Mouse (Mus musculus): ENCODE data around the gene Lin28b. TPM values are rescaled to one million over a fixed set of nuclear protein-coding genes. Genes with fewer than 3 reads are reported as not detected.
"Not testable (repeated sequence)": the region's sequence is repeated elsewhere in the genome, so short reads cannot be mapped to it uniquely, and the experiment has no call there.

Lin28b gene
- total RNA-seq, 2 experiments from 2014 or later = 0.10 TPM; not detected in 1

DNA sequence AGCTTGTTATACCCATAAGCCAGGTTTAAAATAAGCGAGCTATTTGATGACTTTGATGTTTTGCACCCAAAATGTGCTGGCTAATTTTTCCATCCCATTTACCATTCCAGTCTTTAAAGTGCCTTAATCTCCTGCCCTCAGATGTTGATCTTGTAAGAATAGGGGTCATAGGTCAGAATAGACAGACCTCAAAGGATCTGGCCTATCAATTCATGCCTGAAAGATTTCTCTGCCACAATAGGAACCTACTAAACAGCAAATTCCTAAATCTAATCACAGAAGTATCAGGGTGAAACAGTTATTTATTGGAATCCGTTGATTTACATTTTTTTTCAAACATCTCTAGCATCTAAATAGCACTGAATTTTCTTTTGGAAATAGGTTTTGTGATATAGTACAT is 74.5 kb downstream of the Lin28b start:
- DNase-seq = no peak

DNA sequence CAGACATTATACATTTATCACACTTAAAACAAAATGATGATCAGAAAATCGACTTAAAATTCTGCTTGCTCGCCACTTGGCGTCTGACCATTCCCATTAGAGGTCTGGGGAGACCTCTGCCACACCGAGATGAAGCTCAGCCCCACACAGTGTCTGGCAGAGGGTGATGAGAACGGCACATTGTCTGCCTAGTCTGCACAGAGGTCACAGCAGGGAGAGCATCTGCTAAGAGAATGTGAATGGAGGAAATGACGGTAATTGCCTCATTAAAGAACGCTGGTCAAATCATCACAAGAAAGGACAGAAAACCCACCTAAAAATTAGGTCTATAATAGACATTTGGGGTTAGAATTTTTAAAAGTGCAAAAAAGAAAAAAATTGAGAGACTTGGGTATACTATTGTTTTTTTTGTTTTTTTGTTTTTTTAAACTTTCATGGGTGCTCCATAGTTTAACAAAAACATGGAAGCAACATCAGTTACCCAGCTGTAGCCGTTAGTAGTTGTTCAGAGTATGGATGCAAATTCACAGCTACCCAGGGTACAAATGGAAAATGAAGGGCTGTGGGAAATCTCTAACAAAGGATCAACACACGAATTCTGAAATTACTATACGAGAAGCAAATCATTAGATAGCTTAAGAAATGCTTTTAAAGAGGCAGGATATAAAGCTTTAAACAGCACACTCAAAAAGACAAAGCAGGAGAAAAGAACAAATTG is 75.4 kb downstream of the Lin28b start:
- no peak for DNase-seq

DNA sequence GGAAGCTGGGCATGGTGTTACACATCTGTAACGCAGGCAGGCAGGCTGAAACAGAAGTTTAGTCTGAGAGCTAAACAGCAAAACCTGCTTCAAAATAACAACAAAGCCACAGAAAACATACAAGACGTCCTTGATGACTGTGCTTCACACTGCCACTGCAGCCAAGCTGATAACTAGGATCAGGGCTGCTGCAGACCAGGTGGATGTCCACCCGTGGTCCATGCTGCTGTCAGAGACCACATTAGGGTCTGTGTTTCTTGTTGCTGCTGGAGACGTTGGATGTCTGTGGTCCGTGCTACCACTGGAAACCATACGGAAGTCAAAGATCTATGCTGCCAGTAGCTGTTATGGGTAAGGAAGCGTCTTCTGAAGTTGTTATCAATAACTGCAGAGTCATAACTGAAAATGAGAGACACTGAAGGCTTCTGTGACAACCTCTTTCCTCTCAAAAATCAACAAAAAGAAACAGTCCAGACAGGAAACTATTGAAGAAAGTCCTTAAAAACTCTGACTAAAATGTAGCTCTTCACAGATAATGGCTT is 86.4 kb downstream of the Lin28b start:
- DNase-seq = no peak

DNA sequence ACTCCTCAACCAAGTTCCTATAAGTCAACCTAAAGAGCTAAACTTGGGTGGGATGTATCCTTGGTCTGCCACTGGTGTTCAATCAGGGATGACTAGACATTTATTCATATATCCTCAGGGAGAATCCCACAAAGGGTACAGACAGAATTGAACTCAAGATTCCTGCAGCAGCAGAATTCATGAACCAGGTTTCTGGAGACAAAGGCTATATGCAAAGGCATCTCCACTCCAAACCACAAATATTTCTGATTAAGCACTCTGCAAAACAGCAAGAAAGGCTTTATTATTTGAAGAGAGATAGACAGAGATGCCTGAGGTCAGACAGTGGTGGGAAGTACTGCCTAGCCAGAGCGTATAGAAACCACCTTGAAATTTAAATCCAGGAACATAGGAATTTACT is 88.0 kb downstream of the Lin28b start:
- no peak for DNase-seq

DNA sequence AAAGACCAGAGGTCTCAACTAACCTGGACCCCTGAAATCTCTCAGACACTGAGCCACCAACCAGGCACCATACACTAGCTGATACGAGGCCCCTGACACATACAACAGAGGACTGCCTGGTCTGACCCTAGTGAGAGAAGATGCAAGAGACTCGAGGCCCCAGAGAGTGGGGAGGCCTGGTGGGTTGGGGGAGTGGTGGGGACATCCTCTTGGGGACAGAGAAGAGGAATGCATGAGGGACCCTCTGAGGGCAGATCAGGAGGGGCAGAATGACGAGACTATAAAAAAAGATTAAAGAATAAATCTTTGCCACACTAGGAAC is 103.6 kb downstream of the Lin28b start:
- DNase-seq = no peak

DNA sequence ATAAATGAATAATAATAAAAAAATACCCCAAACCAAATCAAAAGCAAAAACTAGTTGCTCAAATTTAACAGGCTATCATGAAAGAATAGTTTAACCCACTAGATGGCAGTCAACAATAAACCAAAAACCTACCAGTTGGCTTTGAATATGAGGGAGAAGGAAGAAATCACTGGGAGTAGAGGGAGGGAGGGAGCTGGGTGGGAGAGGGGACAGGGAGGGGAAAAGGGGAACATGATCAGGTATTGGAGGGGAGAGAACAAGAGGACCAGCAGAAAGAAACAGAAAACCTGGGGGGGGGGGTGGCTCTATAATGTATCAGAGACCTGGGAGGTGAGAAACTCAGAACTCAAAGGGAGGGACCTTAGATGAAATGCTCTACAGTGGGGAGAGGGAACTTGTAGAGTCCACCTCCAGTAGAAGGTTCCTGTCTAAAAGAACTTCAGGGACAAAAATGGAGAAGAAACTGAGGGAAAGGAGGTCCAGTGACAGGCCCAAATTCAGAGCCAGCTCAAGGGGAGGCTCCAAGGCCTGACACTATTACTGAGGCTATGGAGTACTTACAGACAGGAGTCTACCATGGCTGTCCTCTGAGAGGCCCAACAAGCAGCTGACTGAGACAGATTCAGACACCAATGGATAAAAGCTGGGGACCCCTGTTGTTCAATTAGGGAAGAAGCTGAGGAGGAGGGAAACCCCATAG is 104.1 kb downstream of the Lin28b start:
- DNase-seq = no peak

DNA sequence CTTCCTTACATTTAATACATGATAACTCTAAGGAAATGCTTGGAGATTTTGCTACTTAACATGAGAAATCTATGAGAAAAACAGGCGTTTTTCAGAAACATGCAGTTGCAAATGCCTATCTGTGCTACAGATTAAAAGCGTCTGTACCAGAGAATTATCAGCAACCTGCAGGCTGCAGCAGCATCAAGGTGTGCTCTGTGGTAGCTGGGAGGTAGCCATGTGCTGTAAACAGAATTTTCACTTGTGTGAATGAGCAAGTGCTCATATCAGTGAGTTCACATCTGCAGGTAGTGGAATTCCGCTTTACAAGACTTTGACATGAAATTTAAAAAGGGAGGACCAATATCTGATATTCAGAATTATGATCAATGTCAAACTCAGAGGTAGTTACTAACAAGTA is 107.9 kb downstream of the Lin28b start:
- DNase-seq = no peak

DNA sequence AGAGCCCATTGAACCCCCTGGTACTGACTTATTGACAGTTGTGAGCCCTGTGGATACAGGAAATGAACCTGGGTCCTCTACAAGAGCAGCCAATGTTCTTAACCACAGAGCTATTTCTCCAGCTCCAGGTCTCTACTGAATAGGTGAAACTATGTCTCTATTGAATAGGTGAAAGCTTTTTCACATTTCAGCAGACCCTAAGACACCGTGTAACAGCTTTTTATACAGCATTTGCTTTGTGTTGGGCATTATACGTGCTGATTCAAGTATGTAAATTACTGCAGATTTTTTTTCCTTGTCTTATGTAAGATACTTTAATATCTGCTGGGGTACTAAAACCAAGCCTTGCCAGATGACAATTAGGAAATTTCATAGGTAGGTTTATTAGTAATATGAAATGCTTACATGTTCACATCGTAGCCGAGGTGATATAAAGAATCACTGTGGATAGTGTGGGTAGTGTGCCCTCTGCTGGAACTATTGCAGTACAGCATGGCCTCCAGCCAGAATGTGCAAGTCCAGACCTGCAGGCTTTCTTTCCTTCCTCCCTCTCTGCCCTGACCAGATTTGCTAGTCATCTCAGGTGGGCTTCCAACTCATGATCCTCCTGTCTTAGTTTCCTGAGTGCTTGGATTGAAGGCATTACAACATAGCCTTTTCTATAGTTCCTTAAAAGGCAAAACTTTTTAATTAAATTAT is 113.1 kb downstream of the Lin28b start:
- DNase-seq = peak; percentile 54 to 63

DNA sequence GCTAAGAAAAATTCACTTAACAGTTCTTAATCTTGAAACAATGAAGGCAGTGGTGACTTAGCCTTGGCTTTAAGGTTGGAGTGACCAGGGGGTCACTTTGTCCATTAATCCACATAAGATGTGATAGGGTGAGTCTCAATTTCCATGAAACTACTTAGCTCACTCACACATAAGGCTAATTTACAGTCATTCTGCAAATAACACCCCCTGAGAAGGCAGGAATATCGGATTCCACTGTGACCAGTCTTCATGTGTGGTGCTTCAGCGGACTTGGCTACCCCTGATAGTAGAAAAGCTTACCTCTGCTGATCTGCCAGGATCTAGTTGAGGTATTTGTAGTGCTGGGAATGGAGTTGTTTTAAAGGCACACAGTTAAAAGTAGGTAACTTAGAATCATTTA is 115.7 kb downstream of the Lin28b start:
- no peak for DNase-seq

DNA sequence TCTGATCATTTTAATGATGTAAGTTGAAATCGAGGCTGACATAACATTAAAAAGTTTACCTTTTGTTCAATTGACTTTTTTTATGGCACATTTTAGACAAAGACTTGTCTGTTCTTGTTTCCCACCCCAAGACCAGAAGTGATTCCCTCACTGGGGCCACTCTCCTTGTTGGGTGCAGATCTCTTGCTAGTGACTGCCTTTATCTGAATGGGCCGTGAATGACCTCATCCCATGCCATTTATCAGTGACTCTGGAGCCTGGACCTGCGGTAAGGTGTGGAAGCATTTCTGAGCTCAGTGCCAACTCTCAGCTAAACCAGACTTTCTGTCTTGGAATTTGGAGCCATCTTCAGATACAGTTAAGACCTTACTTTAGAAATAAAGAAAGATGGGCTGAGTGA is 116.6 kb downstream of the Lin28b start:
- DNase-seq = no peak

DNA sequence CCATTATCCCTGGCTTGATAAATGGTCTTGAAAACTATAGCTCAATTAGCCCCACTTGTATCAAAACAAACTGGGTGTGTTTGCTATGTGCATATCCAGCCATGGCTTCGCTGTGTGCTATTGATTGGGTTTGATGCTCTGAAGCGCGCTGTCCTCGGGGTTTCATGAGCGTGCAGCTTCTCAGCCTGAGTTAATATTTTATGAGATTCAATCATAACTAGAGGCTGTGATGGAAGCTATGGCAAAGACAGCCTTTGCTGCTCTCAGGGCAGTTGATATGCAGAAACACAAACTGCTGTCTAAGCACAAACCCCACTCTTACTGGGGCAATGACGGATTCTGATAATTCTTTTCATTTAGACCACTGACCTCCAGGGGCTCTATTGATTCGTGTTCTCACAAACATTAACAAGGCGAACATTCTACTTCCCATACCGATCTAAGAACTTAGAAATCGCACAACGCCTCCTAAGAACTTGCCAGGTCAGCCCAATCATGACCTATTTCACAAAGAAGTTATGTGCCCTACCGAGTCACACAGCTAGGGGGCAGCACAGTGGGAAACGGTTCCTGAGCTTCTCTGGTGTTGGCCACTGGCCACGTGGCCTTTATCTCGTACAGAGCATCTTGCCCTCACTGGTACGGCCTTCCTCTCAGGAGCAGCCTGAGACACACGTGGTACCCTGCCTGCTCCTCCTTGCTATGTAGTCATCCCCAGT is 119.0 kb downstream of the Lin28b start:
- no peak for DNase-seq

DNA sequence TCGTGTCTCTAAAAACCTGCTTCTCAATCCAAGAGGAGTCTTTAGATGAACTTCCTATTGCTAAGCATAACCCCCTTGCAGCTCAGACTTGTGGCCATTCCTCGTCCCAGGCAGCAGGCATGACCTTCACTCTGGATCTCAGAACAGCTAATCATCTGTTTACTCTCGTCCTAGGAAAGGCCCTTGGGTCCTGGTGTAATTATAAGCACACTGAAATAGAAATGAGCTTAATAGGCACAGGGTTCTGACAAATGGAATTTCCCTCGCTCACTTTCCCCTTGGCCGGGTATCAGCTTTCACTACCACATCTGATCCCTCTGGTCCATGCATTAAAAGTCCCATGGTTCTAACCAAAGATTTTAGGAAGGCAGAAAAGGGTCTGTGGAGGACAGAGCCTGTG is 122.8 kb downstream of the Lin28b start:
- no peak for DNase-seq

DNA sequence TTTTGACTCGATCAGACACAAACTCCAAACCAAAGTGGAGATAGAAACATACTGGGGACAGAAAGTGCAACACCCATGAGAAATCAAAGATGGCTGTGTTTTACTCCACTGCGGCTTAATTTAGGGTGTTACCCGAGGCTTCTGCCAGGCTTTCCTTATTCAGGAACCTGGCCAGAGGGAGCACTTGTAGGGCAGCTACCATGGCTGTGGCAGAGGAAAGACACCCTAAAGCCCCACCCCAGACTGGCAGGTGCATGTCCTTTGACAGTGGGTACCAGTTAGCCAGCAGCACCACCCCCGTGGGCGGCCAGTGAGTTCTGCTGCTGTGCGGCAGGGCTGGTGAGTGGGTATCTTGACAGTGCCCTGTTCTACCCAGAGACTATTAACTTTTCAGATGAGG is 130.1 kb downstream of the Lin28b start:
- no peak for DNase-seq

DNA sequence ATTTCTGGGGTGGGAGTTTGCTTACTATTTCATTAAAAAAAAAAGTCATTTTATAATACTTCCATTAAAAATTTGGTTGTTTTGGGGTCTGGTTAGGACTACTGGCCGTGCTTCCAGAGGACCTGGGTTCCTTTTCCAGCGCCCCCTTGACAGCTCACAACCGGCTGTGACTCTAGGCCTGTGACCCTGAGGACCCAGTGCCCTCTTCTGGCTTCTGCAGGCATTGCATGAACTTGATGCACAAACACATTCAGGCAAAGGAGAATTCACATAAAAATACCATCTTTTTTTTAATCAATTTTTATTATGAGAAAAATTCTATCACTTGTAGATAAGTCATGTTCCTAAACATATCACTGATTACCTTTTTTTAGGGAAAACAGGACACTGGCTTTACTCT is 138.1 kb downstream of the Lin28b start:
- DNase-seq = not testable (repeated sequence)

DNA sequence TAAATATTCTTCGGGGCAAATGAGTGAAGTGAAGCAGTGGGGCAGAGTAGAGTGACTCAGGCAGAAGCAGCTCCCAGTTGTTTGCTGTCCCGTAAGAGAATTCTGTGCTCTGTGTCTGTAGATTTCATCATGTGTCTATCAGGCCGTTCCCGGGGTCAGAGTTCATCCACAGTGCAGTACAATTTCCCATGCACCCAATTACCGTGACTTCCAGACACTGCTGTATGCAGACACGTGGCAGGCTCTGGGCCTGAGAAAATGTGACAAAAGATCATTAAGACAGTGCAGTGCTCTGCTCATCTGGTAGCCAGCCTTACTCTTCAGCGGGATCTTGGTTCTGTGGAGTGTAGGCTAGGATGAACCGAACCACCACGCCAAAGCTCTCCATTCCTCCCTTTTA is 141.0 kb downstream of the Lin28b start:
- no peak for DNase-seq

DNA sequence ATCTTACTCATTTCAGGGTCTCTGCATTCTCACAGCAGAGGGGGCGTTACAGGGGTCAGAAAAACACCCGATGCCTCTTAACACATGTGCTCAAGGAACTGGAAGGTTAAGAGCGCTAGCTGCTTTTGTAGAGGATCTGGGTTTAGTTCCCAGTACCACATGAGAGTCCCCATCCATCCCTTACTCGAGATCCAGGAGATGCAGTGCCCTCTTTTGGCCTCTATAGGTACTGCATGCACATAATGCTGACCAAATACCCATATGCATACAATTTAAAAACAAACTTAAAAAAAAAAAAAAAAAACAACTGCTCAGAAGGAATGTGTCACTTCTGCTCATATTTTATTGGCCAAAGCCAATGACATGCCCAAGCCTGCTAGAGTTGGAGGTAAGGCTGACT is 141.8 kb downstream of the Lin28b start:
- DNase-seq = no peak

DNA sequence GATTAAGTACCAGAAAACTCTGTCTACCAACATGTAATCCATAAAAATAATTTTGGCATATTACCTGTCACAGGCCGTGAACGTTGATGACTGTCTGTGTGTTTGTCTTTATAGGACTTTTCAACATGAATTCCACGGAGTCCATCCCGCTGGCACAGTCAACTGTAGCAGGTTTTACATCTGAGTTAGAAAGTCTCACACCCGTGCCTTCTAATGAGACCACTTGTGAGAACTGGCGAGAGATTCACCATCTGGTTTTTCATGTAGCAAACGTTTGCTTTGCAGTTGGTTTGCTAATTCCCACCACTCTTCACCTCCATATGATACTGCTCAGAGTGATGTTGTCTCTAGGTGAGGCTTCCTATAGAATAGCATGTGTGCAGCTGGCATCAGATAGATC is 147.1 kb downstream of the Lin28b start:
- DNase-seq = no peak

DNA sequence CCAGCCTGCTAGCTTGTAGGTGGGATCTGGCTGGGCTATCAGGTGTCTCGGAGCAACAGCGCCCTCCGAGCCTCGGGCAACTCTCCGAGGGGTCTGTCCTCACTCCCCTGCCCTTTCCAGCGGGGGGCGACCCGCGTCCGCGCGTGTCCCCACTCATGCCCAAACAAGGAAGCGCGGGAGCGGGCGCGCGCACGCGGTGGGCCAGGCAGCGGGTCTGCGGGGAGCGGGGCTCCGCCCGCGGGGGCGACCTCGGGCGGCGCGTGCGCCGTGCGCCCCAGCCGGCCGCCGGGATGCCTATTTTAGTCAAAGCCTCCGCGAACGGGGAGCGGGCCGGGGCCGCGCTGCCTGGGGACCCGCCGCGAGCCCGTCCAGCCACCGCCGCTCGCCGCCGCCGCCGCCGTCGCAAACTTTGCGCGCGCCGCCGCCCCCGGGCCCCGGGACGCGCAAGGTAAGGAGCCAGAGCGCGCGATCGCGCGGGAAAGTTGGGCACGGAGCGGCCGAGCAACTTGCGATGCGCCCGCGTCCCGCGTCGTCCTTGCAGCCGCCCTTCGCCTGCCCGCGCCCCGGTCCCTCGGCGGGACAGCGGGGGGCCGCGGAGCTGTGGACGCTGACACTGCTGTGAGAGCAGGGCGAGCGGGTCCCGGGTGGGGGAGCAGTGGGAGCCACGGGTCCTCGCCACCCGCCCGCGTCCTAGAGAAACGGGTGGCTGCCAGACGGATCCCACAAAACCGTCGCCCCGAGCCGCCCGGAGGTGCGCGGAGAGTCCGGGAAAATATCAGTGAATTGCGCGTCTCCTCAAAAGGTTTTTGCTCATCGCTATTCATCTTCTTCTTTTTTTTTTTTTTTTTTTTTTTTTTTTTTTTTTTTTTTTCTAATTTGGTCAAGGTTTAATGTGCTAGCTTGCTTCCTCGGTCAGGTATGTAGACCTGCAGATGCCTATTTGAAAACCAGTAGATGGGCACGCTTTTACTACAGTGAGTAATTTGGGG is 150.5 kb downstream of the Lin28b start, which contains the start of gene Bves:
TSS of gene Bves (plus strand) at position 339 of the 989 bp plus-strand sequence.
- DNase-seq = peak; percentile 7 to 8

DNA sequence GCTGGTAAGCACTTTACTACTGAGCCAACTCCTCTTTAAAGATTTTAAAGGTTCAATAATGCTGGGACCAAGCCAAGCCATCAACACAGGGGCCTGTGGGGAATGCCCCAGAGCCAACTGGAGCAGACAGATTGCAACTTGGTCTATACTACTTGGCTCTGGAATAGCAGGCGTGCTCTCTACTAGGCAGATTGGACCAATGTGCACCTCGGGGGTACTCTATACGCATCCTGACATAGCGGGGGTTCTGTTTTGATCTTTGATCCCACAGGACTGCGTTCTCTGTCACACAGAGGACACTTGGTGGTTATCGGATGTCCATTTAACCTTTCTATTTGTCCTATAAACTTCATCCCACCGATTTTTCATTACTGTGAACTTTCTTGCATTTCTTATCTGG is 151.3 kb downstream of the Lin28b start:
- DNase-seq = no peak

DNA sequence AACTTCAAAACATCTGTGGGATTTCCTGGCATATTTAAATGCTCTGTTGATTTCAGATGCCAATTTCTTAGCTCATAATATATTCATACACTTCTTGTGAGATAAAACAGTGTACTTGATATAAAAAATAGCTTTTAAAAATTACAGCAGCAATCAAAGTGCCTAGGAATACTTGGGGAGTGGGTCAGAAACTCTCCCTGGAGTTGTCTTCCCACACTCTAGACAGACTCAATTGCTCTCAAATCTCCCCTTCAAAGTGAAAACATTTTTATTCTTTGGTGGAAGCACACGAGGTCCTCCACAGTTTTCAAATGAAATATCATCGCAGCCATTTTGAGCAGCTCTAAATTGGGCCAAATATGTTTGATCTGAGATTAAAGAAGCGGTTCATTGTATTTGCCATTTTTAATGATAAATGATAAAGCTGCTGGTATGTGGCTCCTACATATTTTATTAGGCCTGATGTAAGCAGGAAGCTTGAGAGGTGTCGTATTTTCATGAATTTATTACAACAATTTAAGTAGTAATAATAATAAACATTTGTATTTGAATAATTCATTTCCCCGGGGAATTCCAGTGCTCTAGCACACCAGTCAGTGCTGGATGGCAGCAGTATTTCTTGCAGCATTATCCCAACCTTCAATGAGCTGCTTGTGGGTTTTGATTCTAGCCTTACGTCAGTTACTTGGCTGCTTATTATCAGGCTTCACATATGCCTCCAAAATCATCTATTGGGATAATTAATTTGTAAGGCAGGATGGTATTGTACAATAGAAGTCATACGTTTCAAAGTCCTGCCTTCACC is 157.8 kb downstream of the Lin28b start:
- DNase-seq = no peak
